Mouse (Mus musculus) telencephalon, adult 2 months (tissue): Measurements from ENCODE around the gene Ptpn13.

Experiments
- DNase-seq: peaks from one replicate; pipeline ENCODE4 v3.0.0-alpha.2; 2011; ENCODE audit warnings: low read depth, low spot score

The Ptpn13 gene

DNA sequence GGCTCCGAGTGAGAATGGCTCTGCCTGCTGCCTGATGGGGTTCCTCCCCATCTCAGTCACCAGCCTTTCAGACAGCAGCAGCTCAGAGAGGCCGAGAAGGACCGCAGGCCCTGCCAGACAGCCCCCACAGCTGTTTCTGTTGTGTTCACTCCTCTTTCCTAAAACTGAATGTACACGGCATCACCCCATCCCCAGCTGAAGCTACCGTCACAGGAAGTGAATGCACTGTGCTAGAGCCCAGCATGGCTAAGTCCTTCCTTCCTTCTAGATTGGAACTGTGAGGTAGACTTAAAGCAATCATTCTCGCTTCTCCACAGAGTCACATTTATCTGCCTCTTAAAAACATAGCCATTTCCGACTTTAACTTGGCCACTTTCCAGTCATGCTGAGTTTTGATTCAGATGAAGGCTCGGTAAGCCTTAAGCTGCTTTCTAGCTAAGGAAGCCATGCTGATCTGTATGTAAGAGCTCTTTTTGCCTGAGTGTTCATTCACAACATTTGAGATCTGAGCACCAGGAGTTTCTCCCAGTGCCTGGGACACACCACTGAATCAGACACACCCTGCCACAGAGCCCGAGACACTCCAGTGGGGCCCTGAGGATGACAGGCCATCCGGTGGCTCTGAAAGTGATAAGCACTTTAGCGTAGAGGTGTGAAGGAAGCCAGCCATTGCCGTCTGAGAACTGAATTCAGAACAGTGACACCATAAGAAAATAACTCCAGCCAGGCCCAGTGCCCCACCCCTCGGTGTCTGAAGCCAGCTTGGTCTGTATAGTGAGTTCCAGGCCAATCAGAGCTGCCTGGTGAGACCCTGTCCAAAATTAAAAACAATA lies 170.6 kb downstream of the Ptpn13 start:
- no peak for DNase-seq

DNA sequence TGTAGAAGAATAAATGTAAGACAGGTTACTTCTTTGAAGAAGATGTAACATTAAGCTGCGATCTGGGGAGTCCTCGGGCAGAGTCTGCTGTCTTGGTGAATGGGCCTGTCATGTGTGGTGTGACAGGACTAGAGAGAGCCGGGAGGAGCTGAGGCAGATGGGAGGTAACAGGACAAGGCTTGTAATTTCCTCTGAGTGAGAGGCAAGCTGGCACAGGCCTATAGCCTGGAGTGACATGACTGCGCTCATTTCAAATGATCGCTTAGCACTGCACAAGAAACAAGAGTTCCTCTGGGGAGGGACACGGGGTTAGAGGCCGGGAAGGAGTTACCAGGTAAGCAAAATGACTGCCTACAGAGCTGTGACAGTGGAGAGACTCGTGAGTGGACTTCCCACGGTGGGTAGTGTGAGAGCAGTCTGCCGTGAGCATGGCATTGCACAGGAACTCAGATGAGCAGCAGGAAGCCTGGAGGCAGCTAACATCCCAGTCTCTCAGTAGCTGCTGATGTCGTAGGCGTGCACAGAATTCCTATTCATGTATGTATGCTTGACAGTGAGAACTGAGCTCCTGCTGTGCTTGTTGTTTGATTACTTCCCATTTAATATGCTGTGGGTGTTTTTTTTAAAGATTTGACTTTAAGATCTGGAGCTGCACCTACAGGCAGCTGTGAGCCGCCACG lies 171.6 kb downstream of the Ptpn13 start:
- DNase-seq = no peak

DNA sequence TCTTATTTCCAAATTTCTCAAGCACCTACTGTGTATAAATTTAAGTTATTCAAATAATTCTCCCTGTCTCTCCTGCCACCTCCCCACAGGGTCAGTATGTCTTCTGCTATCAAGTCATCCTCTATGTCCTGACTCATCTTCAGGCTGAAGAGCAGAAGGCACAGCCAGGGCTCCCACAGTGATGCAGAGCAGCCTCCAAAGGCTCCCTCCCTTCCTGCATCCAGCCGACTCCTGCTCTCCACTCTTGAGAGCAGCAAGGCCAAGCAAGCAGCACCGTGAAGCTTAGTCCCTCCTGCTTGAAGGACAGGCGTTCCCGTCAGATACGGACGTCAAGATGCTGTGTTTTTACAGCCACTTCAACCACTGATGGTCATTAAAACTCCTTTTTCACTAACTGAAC lies 172.6 kb downstream of the Ptpn13 start:
- DNase-seq = no peak

DNA sequence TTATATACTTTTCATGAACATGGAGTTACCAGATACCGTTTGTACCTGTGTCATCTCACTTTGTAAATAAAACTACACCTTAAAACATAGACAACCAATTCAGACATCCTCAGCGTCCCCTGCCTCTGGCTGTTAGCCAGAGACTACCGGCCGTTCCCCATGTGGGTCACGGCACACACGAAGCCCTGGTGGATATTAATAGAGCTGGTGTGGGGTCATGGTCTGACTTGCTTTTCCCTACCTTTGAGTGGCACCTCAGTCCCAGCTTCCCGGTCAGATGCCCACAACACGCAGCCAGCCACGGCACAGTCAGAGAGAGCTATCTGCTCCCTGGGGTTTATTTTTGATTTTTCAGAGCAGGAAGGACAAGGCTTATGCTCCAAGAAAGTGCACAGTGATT lies 173.3 kb downstream of the Ptpn13 start:
- no peak for DNase-seq

DNA sequence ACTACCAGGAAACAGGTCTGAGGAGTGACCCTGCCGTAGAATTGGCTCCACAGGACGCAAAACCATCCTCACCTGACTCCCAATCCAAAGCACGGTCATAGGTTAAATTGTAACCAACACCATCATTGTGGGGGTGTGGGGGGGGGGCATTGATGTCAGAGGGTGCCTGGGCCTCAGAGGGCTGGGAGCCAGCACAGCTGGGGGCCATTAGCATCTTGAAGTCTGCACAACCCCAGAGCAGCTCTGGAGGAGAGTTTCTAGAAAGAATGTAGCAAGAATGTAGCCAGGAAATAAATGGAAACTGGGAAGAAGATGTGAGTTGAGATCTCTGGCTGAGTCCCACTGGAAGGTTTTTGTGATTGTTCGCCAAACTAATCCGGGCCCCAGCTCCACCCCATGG lies 173.9 kb downstream of the Ptpn13 start:
- DNase-seq = no peak

DNA sequence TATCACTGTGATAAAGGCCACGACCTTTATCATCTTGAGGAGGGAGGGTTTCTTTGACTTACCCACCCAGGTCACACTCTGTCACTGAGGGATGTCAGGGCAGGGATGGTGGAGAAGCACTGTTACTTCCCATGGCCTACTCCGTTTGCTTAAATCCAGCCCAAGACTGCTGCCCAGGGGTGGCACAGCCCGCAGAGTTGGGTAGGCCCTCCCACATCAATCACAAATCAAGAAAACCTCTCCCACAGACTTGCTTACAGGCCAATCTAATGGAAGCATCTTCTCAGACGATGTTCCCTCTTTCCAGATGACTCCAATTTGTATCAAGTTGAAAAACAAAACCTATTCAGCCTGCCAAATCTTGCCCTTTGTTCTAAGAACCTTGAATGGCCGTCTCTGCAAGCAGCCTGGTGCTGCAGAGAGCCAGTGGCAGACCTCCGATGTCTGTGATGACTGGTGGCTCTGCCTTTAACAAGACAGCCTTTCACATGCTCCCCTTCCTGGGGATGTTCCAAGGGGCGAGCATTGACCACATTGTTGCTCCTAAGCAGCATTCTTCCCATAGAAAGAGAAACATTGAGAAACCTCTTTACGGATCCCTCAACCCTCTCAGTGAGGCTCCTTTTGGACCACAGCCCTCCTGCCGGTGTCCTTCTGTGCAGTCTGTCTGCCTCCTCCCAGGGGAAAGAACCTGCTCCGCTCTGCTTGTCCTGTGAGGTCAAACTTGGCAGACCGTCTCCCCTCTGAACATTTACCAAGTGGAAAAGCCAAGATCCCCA lies 178.3 kb downstream of the Ptpn13 start:
- no peak for DNase-seq

DNA sequence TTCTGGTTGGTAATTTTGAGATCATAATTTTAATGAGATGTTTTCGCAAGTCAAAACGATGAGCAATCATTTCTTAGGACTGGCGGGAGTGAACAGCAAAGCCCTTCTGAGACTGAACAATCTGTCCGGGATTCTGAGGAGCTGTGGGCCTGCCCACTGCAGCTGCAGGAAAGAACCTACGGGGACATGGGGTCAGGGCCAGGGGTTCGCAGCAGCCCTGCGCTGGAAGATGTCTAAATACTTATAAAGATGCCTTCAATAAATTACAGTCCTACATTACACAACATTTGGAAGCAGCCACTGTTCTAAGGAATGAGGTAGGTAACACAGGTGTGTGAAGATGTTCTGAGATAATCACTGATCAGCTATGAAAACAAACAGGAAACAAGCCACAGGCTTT lies 180.7 kb downstream of the Ptpn13 start:
- DNase-seq = no peak

DNA sequence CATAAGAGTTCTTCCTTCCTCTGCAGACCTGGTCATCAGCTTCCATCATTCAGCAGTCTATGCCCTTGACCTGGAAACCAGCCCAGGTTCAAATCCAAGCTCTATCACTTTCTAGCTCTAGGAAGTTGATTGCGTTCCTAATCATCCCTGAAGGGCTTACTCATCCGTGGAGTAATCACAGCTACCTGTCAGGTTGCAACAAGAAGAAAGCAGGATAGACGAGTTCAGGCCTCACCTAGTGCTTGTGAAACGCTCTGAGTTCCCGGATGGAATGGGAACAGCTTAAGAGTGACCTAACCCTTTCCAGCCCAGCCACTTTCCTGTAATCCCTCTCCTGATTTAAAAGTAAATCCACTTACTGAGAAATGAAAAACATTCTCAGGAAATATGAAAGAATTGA lies 185.2 kb downstream of the Ptpn13 start:
- DNase-seq = no peak

DNA sequence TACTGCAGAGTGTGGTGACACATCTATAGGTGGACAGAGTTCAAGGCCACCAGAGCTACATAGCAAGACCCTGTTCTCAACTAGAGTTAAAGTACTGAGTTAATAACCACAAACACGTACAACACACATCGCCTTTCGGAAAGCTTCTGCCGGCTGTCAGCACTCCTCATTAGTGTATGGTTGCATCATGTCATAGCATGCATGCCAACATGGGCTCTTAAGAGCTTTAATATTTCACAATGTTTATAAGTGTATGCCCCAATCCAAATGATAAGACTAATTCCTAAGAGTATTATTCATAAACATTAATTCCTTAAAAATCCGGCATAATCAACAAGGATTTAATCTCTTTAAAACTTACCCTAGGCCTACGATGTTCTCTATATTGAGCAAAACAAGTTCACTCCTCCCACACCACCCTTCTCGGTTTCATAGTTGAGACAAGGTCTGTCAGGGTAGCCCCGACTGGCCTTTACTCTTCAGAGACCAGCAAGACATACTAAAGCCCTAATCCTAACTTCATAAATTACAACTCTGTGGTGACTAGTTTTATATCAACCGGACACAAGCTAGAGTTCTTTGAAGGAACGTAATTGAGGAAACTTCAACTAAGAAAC lies 186.0 kb downstream of the Ptpn13 start:
- DNase-seq = no peak

DNA sequence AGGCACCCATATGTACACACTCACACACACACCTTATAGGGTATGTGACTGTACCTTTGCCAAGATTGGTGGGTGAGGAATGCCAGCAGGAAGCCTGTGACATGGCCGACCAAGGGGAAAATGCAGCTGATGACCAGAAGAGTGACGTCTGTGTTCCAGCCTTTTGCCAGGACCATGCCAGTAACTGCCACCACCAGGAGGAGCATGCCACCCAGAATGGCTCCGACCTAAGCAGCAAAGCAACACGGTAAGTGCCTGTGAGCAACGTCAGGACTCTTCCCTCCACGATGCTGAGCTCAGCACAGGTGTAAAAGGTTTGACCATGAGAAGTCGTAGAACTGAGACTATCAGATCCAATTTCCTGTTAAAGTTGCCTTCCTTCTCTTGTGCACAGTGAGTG lies 187.3 kb downstream of the Ptpn13 start:
- DNase-seq = no peak

DNA sequence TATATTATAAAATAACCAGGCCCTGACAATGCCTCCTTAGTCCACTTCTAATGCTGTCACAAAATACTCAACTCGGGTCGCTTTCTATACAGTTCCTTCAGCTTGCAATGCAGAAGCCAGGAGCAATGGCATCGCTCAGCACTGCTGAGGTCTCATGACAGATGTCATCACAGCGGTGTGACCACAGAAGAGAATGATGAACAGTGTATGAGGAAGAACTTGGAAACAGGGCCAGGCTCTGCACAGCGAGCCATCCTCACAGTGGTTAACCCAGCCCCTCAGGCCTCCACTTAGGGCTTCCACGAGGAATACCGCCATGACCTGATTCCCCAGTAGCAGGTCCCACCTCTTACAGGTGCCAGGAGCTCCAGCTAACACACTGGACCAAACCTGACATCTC lies 189.4 kb downstream of the Ptpn13 start:
- no peak for DNase-seq

DNA sequence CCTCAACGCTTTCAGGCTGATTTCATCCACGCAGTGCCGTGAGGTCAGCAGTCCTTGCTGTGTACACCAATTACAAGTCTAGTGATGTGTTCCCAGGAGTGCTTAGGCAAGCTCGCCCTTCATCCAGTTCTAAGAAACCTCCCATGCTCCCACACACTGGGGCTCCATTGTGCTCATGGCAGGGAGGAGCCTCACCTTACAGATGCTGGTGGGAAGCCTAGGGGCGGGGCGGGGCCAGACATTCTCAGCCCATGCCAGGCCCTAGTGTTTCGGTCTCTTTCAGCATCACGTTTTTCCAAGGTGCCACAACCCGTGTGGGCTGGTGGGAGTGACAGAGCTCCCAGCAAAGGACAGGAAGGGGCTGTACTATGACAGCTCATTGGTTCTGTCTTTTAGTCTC lies 192.2 kb downstream of the Ptpn13 start:
- DNase-seq = no peak

DNA sequence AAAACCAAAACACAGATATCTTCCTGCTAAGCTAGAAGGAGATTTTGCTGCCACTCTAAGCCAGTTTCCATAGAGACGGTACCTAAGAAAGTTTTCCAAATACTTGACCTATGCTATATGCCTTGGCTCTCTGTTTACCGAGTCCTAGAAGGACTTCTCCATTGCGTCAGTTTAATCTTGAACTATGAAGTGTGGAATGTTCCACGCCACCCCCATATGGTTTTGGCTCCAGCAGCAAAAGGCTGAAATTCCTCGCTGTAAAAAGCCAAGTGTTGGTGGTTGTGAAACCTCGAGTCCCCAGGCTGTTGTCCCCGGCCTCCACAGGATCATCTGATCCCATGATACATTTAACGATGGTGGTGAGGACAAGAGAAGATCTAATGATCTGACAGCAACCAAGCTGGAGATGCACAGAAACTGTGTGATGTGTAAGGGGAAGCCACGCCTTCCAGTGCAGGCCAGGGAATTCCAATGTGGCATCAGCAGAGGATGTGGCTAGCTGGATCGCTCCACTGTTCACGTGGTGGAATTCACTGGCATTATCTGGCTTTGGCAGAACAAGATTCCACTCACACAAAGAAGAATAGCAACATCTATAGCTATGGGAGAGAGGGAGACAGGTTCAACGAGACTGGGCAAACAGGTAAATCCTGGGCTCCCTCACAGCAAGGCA lies 195.4 kb downstream of the Ptpn13 start:
- no peak for DNase-seq

DNA sequence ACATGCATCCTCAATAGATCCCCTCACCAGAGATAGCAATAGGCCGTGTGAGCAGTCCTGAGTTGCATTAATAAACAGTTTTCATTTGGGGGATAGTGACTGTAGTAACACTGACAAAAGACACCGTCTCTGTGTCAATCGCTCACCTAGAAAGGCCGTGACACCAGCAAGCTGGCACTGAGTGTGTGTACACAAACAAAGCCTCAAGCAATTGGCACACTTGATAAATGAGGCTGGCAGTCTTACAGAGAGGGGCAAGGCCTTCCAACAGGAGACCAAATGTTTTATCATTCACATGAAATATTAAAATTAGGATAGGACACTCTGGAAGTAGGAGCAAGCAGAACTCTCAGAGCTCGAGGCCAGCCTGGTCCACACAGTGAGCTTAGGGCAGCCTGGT lies 197.3 kb downstream of the Ptpn13 start:
- DNase-seq = no peak

DNA sequence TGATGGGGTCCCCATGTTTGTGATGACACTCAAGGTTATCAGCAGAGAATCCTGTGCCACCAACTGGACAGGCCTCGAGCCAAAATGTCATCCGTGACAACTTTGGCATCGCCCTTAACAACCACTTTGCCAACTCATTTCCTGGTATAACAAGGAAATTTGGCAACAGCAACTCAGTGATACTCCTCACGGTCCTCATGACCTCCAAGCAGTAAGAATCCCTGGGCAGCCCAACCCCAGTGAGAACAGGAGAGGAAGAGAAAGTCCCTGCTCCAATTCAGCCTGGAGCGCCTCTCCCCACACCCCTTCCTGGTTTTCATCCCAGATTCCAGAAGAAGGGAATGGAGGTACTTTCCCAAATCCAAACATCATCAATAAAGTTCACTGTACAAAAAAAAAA lies 199.8 kb downstream of the Ptpn13 start:
- no peak for DNase-seq

DNA sequence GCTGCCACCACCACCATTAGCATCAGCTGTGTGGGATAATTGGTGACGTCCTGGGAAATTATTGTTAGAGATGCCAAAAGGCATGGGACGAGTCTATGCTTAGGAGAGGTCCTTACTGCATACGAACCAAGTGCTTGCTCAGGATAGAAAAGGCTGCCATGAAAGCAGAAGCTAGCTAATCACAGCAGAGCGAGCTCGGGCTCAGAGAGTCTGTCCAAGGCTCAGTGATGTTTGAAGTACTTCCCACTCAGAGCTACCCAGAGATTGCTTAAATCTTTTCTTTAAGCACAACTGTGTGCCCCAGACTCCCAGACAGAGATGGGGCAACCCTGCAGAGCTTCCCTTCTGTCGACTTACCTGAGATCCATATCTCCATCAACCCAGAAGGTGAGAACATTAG lies 203.5 kb downstream of the Ptpn13 start:
- no peak for DNase-seq

DNA sequence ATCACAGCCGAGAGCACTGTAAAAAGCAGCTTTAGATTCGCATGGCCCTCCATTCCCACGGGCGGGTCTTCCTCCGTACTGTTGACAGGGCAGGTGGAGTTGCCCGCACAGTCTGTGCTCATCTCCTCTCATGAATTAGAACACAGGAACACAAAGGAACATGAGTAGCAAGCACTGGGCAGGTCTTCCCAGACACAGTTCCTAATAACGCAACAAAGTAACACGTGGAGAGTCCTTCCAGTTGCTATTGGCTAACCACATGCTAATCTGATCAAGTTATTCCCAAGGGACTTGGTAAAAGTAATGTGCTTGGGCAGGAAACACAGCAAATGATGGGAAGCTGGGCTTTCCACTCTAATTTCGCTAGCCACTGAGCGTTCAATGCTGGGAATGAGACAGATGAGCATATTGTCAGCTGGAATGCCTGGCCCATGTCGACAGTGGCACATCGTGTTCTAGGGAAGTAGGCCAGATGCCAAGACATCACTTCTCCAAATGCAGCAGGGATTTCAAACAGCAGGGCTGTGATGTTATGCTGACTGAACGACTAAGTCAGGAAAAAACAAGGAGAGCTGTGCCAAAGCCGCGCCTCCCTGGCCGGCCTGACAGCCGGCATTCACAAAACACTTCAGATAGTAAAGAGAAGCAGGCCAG lies 204.2 kb downstream of the Ptpn13 start, which contains the start of gene Slc10a6:
Slc10a6 (minus strand) TSS at position 293 of the 654 bp plus-strand sequence.
- peak; percentile 65 for DNase-seq

DNA sequence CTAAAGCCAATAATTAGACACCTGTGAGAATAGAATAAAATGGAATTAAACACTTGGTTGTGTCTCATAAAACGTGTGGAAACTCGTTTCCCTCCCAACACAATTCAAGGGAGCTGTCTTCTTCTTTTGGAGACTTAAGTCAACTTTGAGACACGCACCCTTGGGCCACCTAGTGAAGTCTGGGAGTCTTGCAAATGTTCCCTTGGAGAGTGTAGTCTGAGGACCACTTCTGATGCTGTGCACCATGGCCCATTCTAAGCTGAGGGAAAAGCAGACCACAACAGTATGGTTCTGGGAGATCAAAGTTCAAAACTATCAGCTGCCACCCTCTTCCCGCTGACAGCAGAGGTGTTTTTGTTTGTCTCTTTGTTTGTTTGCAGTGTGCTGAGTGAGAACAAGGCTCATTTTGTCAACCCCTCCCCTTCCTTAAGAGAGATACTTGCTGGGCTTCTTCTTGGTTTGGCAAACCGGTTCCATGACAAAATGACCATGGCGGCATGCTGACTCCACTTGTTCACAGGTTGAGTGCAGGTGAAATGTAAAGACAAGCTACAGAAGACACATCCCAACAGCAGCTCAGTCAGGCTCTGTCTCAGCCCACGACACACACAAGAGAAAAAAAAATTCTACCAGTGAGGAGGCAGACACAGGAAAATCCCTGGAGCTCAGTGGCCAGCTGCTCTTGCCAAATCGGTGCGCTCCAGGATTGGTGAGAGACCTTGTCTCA lies 205.0 kb downstream of the Ptpn13 start:
- no peak for DNase-seq

DNA sequence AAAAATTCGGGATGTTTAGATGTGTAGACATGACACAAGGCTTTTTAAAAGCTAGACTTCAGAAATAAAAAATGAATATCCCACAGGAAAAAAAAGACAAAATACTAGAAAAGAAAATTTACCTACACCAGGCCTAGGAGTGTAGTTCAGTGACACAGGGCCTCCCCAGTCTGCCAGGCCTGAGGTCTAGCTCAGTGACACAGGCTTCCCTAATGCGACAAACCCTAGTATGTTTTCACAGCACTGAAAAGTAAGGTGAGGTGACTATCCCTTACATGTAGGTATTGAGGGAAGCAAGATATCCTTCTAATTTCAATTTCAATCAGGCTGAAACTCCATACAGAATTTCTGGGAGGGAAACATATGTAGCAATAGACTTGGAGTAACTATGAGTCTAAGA lies 212.2 kb downstream of the Ptpn13 start:
- no peak for DNase-seq

DNA sequence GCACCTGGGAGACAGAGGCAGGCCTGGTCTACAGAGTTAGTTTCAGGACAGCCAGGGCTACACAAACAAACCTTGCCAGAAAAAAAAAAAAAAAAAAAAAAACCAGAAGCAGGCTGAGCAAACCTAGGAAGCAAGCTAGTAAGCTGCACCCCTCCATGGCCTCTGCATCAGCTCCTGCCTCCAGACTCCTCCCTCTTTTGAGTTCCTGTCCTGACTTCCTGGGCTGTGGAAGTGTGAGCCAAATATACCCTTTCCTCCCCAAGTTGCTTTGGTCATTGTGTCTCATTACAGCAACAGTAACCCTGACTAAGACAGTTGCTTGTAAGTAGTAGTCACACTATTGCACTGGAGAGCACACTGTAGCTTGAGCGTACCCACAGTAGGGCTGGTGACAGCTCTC lies 219.2 kb downstream of the Ptpn13 start:
- no peak for DNase-seq
